Mouse (Mus musculus): ENCODE measurements around the gene Map2k2. TPM values are rescaled to one million over a fixed set of nuclear protein-coding genes. Genes with fewer than 3 reads are reported as not detected.

Map2k2 gene
- total RNA-seq, 2 experiments from 2014 or later: 115 to 122 TPM

GRCm38 (mm10) chr10:81140717-81141454 lies 35.2 kb downstream of the Map2k2 start:
- peak in 1 of 2 experiments; percentile 63 for DNase-seq
- intact Hi-C loops (cut with DNase I): no loop called here

- intact Hi-C loops (cut with DNase I): no loop called here
- no peak for DNase-seq
Observed at GRCm38 (mm10) chr10:81141455-81142210, 35.9 kb downstream of the Map2k2 start.

- intact Hi-C loops (cut with DNase I): no loop called here
- DNase-seq: no peak
Observed at GRCm38 (mm10) chr10:81142551-81142981, 36.9 kb downstream of the Map2k2 start.

- intact Hi-C loops (cut with DNase I): no loop called here
- no peak for DNase-seq
Observed at GRCm38 (mm10) chr10:81143157-81143633, 37.5 kb downstream of the Map2k2 start.

- intact Hi-C loops (cut with DNase I): no loop called here
- DNase-seq: no peak
Observed at GRCm38 (mm10) chr10:81143845-81144437, 38.2 kb downstream of the Map2k2 start.

GRCm38 (mm10) chr10:81144667-81145066 lies 39.0 kb downstream of the Map2k2 start:
- DNase-seq: peak; percentile 66 to 71
- intact Hi-C loops (cut with DNase I): no loop called here

- DNase-seq: no peak
- intact Hi-C loops (cut with DNase I): no loop called here
Observed at GRCm38 (mm10) chr10:81145307-81145706, 39.6 kb downstream of the Map2k2 start.

GRCm38 (mm10) chr10:81145778-81146177 lies 40.1 kb downstream of the Map2k2 start:
- intact Hi-C loops (cut with DNase I): loop anchor here (2.0 kb wide), 1 partner anchor 17 kb away; no protein-coding TSS in a partner anchor
- DNase-seq: no peak

- intact Hi-C loops (cut with DNase I): loop anchor here (2.0 kb wide), 1 partner anchor 17 kb away; no protein-coding TSS in a partner anchor
- no peak for DNase-seq
Observed at GRCm38 (mm10) chr10:81146296-81146695, 40.6 kb downstream of the Map2k2 start.

- no peak for DNase-seq
- intact Hi-C loops (cut with DNase I): no loop called here
Observed at GRCm38 (mm10) chr10:81151261-81151660, 45.5 kb downstream of the Map2k2 start.

GRCm38 (mm10) chr10:81152609-81153008 lies 46.9 kb downstream of the Map2k2 start:
- no peak for DNase-seq
- intact Hi-C loops (cut with DNase I): no loop called here

GRCm38 (mm10) chr10:81154313-81154712 lies 48.6 kb downstream of the Map2k2 start:
- no peak for DNase-seq
- intact Hi-C loops (cut with DNase I): no loop called here

GRCm38 (mm10) chr10:81154736-81155135 lies 49.0 kb downstream of the Map2k2 start:
- intact Hi-C loops (cut with DNase I): no loop called here
- DNase-seq: no peak

- DNase-seq: no peak
- intact Hi-C loops (cut with DNase I): loop anchor here (2.0 kb wide), 1 partner anchor 15 kb away; no protein-coding TSS in a partner anchor
Observed at GRCm38 (mm10) chr10:81161602-81162317, 56.0 kb downstream of the Map2k2 start.

- intact Hi-C loops (cut with DNase I): loop anchor here (2.0 kb wide), 1 partner anchor 15 kb away; no protein-coding TSS in a partner anchor
- DNase-seq: no peak
Observed at GRCm38 (mm10) chr10:81162318-81162652, 56.6 kb downstream of the Map2k2 start.

- no peak for DNase-seq
- intact Hi-C loops (cut with DNase I): no loop called here
Observed at GRCm38 (mm10) chr10:81165118-81165517, 59.4 kb downstream of the Map2k2 start.

GRCm38 (mm10) chr10:81167200-81168086 lies 61.7 kb downstream of the Map2k2 start, which contains the start of gene Pias4:
Pias4 (minus strand) TSS chr10:81167923.
- intact Hi-C loops (cut with DNase I): loop anchor here (2.0 kb wide), 1 partner anchor 29 kb away; no protein-coding TSS in a partner anchor
- DNase-seq: peak; percentile 100

- intact Hi-C loops (cut with DNase I): no loop called here
- no peak for DNase-seq
Observed at GRCm38 (mm10) chr10:81168087-81168431, 62.3 kb downstream of the Map2k2 start.

- peak; percentile 84 to 85 for DNase-seq
- intact Hi-C loops (cut with DNase I): no loop called here
Observed at GRCm38 (mm10) chr10:81168521-81169244, 63.0 kb downstream of the Map2k2 start.
